Mouse (Mus musculus): ENCODE measurements around the gene Dab1. TPM values are rescaled to one million over a fixed set of nuclear protein-coding genes. Genes with fewer than 3 reads are reported as not detected.

Gene Dab1
- polyA plus RNA-seq, 1 experiment, result 35.8 TPM

- 73% methylated on average over 5 of the region's 5 CpGs for WGBS
- no peak overlapping the region for H3K27ac ChIP-seq (ENCODE audit: insufficient read depth, low read length)
Observed at GRCm38 (mm10) chr4:103926682-103927081, 307.5 kb downstream of the Dab1 start.

GRCm38 (mm10) chr4:103929631-103930030, 310.5 kb downstream of the Dab1 start:
- Histone ChIP-seq H3K4me3 (replicated peaks; ENCODE audit: insufficient read depth, low read depth, low read length) (no peak overlapping the region), H3K4me1 (ENCODE audit: control insufficient read depth, insufficient read depth, low read length) (no peaks in the 10 kb centered on the region), H3K27me3 (ENCODE audit: control insufficient read depth, insufficient read depth, low read length) (no peaks in the 10 kb centered on the region), H3K27ac (ENCODE audit: insufficient read depth, low read length) (no peak overlapping the region)
- TF ChIP-seq CTCF (IDR thresholded peaks at IDR 0.05; ENCODE audit: borderline replicate concordance, insufficient read depth, low read depth, low read length) (no peak), POLR2A (IDR thresholded peaks at IDR 0.05; ENCODE audit: borderline replicate concordance, insufficient read depth, low read length) (no peak)
- no peak for DNase-seq

More at GRCm38 (mm10) chr4:103926682-103927081, 307.5 kb downstream of the Dab1 start:
- Histone ChIP-seq H3K4me3 (replicated peaks; ENCODE audit: insufficient read depth, low read depth, low read length) (no peak overlapping the region), H3K27me3 (ENCODE audit: control insufficient read depth, insufficient read depth, low read length) (no peaks in the 10 kb centered on the region), H3K4me1 (ENCODE audit: control insufficient read depth, insufficient read depth, low read length) (peaks cover 8% of the 10 kb centered on the region)
- DNase-seq, result no peak
- TF ChIP-seq POLR2A (IDR thresholded peaks at IDR 0.05; ENCODE audit: borderline replicate concordance, insufficient read depth, low read length), result no peak
- no peak for TF ChIP-seq CTCF (IDR thresholded peaks at IDR 0.05; ENCODE audit: borderline replicate concordance, insufficient read depth, low read depth, low read length)

- H3K4me3 ChIP-seq (replicated peaks; ENCODE audit: insufficient read depth, low read depth, low read length), result no peak overlapping the region
- no peak overlapping the region for H3K27ac ChIP-seq (ENCODE audit: insufficient read depth, low read length)
- 89% methylated on average over 3 of the region's 3 CpGs for WGBS
- DNase-seq, result no peak
- TF ChIP-seq CTCF (IDR thresholded peaks at IDR 0.05; ENCODE audit: borderline replicate concordance, insufficient read depth, low read depth, low read length) (no peak), POLR2A (IDR thresholded peaks at IDR 0.05; ENCODE audit: borderline replicate concordance, insufficient read depth, low read length) (no peak)
- no peaks in the 10 kb centered on the region for H3K4me1 ChIP-seq (ENCODE audit: control insufficient read depth, insufficient read depth, low read length)
- no peaks in the 10 kb centered on the region for H3K27me3 ChIP-seq (ENCODE audit: control insufficient read depth, insufficient read depth, low read length)
Observed at GRCm38 (mm10) chr4:103934364-103934763, 315.2 kb downstream of the Dab1 start.

- DNase-seq, result no peak
- Histone ChIP-seq H3K4me1 (ENCODE audit: control insufficient read depth, insufficient read depth, low read length) (no peaks in the 10 kb centered on the region), H3K4me3 (replicated peaks; ENCODE audit: insufficient read depth, low read depth, low read length) (no peak overlapping the region), H3K27me3 (ENCODE audit: control insufficient read depth, insufficient read depth, low read length) (no peaks in the 10 kb centered on the region), H3K27ac (ENCODE audit: insufficient read depth, low read length) (no peak overlapping the region)
- no peak for TF ChIP-seq POLR2A (IDR thresholded peaks at IDR 0.05; ENCODE audit: borderline replicate concordance, insufficient read depth, low read length)
- TF ChIP-seq CTCF (IDR thresholded peaks at IDR 0.05; ENCODE audit: borderline replicate concordance, insufficient read depth, low read depth, low read length), result no peak
- WGBS, result 87% methylated on average over 3 of the region's 3 CpGs
Observed at GRCm38 (mm10) chr4:103948255-103948654, 329.1 kb downstream of the Dab1 start.

GRCm38 (mm10) chr4:103953652-103954220, 334.6 kb downstream of the Dab1 start:
- H3K4me3 ChIP-seq (replicated peaks; ENCODE audit: insufficient read depth, low read depth, low read length), result no peak overlapping the region
- no peaks in the 10 kb centered on the region for H3K4me1 ChIP-seq (ENCODE audit: control insufficient read depth, insufficient read depth, low read length)
- TF ChIP-seq CTCF (IDR thresholded peaks at IDR 0.05; ENCODE audit: borderline replicate concordance, insufficient read depth, low read depth, low read length), result no peak
- TF ChIP-seq POLR2A (IDR thresholded peaks at IDR 0.05; ENCODE audit: borderline replicate concordance, insufficient read depth, low read length), result no peak
- WGBS, result 46% methylated on average over 9 of the region's 9 CpGs
- H3K27ac ChIP-seq (ENCODE audit: insufficient read depth, low read length), result no peak overlapping the region
- DNase-seq, result no peak
- H3K27me3 ChIP-seq (ENCODE audit: control insufficient read depth, insufficient read depth, low read length), result no peaks in the 10 kb centered on the region

GRCm38 (mm10) chr4:103961134-103962049, 342.2 kb downstream of the Dab1 start:
- Histone ChIP-seq H3K27ac (ENCODE audit: insufficient read depth, low read length) (no peak overlapping the region), H3K4me3 (replicated peaks; ENCODE audit: insufficient read depth, low read depth, low read length) (no peak overlapping the region), H3K4me1 (ENCODE audit: control insufficient read depth, insufficient read depth, low read length) (no peaks in the 10 kb centered on the region), H3K27me3 (ENCODE audit: control insufficient read depth, insufficient read depth, low read length) (no peaks in the 10 kb centered on the region)
- TF ChIP-seq POLR2A (IDR thresholded peaks at IDR 0.05; ENCODE audit: borderline replicate concordance, insufficient read depth, low read length) (no peak), CTCF (IDR thresholded peaks at IDR 0.05; ENCODE audit: borderline replicate concordance, insufficient read depth, low read depth, low read length) (no peak)
- DNase-seq, result no peak
- 52% methylated on average over 7 of the region's 7 CpGs for WGBS

GRCm38 (mm10) chr4:103969906-103970305, 350.7 kb downstream of the Dab1 start:
- TF ChIP-seq CTCF (IDR thresholded peaks at IDR 0.05; ENCODE audit: borderline replicate concordance, insufficient read depth, low read depth, low read length) (no peak), POLR2A (IDR thresholded peaks at IDR 0.05; ENCODE audit: borderline replicate concordance, insufficient read depth, low read length) (no peak)

GRCm38 (mm10) chr4:103974536-103974935, 355.4 kb downstream of the Dab1 start:
- Histone ChIP-seq H3K27me3 (ENCODE audit: control insufficient read depth, insufficient read depth, low read length) (no peaks in the 10 kb centered on the region), H3K4me3 (replicated peaks; ENCODE audit: insufficient read depth, low read depth, low read length) (no peak overlapping the region), H3K4me1 (ENCODE audit: control insufficient read depth, insufficient read depth, low read length) (no peaks in the 10 kb centered on the region), H3K27ac (ENCODE audit: insufficient read depth, low read length) (no peak overlapping the region)
- no peak for DNase-seq
- WGBS, result 21% methylated on average over 2 of the region's 2 CpGs
- TF ChIP-seq CTCF (IDR thresholded peaks at IDR 0.05; ENCODE audit: borderline replicate concordance, insufficient read depth, low read depth, low read length) (no peak), POLR2A (IDR thresholded peaks at IDR 0.05; ENCODE audit: borderline replicate concordance, insufficient read depth, low read length) (no peak)

More at GRCm38 (mm10) chr4:103969906-103970305, 350.7 kb downstream of the Dab1 start:
- no peak overlapping the region for H3K4me3 ChIP-seq (replicated peaks; ENCODE audit: insufficient read depth, low read depth, low read length)
- no peaks in the 10 kb centered on the region for H3K4me1 ChIP-seq (ENCODE audit: control insufficient read depth, insufficient read depth, low read length)
- no peak for DNase-seq
- H3K27ac ChIP-seq (ENCODE audit: insufficient read depth, low read length), result no peak overlapping the region
- H3K27me3 ChIP-seq (ENCODE audit: control insufficient read depth, insufficient read depth, low read length), result no peaks in the 10 kb centered on the region
- WGBS, result 87% methylated on average over 9 of the region's 9 CpGs
